Mouse (Mus musculus): ENCODE results near the gene Twf2.

The Twf2 gene

GRCm38 (mm10) chr9:106242813-106243488 lies 40.0 kb downstream of the Twf2 start:
- no peak for DNase-seq

DNA sequence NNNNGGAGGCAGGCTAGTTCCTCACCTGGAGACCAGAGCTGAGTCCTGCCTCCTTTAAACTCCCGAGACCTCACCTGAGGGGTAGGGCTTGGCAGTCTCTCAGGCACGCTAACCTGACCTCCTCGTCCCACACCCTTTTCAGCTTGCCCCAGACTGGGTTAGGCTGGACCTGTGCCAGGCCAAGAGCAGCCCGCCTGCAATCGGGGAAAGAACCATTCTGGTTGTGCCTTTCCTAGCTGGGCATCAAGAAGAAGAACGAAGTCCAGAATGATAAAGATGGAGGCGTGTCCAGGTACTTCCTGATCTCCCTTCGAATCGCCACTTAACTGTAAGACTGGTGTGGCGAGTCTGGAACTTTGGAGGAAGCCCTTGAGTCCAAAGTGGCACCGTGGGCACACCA lies 46.6 kb downstream of the Twf2 start:
- no peak for DNase-seq

GRCm38 (mm10) chr9:106250245-106250644 lies 47.3 kb downstream of the Twf2 start:
- DNase-seq = no peak

DNA sequence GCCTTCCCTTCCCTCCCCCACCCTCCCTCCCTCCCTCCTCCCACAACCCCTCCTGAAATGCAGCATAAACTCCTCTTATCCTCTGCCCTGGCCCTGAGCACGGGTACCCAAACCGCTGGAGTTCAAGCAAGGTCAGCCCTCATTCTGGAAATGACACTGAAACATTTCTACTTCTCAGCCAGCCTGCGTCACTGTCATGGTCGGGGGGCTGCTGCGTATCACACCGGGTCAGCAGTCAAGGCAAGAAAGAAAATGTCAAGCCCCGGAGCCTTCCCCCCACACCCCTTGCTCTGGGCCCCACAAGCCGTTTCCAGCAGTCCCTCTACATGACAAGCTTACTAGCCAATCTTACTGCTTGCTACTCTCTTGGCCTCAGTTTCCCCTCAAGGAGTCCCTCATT lies 48.2 kb downstream of the Twf2 start:
- no peak for DNase-seq

GRCm38 (mm10) chr9:106254001-106254400 lies 51.1 kb downstream of the Twf2 start:
- no peak for DNase-seq

DNA sequence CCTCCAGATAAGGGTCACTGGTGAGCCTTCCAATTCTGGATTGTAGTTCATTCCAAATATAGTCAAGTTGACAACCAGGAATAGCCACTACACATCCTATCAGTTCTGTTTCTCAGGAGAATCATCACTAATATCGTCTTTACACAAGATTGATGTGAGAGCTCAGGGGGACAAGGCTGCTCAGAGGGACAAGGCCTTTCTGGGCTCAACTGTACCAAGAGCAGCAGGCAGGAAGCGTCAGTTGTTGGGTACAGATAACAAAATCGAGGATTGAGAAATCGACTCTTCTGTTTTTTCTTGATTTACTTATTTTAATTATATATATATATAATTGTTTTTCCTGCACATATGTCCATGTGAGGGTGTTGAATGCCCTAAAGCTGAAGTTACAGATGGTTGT lies 55.5 kb downstream of the Twf2 start:
- no peak for DNase-seq

GRCm38 (mm10) chr9:106258990-106259389 lies 56.1 kb downstream of the Twf2 start:
- no peak for DNase-seq

DNA sequence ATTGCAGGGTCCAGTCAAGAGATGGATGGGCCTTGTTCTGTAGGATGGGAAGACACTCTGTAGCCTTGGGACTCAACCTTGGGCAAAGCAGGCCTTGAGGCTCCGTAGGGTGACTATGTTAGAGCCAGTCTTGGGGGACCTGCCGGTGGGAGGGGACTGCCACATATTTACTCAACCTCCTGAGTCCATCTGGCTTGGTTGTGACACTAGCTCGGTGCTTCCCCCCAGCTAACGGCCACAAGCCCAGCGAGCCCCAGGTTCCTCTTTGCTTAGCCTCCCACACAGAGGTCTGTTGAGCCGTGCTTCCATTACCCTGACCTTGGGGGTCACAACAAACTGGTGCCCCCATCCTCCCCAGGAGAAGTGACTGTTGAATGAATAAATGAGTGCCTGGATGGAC lies 58.1 kb downstream of the Twf2 start:
- no peak for DNase-seq

DNA sequence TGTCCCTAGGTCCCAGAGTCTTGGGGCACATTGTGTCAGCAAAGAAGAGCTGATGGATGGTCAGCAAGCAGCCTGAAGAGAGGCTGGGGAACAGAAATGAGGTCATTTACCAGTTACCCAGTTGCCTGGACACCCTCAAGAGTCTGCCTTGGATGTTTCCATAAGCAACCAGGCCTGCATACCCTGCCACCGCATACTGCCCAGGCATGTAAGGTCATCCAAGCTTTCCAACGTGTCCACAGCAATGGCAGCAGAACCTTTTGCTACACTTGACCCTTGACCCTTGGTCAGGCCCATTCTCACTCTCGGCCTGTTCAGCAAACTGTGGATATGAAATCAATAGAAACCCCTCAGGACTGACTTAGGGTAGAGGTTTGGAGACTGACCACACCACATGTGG lies 58.6 kb downstream of the Twf2 start:
- no peak for DNase-seq

DNA sequence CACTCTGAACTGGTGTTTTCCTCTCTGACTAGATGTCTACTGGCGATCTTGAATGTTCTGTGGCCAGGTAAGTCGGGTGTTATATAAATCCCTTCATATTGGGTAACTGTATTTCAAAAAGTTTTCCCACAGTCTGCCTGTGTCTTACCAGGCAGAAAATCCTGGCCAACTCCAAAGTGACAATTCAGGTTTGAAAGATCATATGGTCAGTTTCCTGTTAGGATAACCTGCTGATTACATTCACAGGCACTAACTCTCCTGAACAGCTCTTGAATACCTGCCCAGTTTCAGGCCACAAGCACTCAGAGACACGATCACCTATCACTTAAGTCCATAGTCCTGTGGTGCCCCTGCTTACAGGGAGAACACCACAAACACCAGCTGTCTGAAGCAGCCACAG lies 59.2 kb downstream of the Twf2 start:
- no peak for DNase-seq

DNA sequence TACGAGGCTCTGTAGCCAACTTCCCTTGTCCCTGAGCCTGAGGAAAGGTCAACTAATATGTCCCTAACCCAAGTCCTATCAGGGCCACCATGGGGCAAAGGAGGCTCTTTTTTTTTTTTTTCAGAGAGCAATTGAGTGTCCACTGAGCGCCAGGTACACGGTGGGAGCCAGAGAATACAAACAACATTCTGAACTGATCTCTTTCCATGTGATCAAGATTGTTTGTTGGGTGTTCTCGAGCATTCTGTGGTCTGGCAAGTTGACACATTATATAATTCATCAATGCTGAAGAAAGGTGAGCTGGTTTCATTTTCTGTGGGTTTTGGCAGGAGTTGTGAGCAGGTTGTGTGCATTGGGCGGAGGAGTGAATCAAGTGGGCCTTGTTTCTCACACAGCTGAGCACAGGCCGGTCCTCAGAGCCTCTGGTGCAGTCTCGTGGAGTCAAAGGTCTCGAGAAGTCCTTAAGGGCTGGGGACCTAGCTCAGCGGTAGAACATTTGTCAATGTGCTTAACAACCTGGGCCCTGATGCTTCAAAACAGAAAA lies 60.5 kb downstream of the Twf2 start:
- DNase-seq = no peak
